In genomic region chr11:83592853-83593252, GRCm38 (mm10) we compare ENCODE assay signal across 11 mouse cellular contexts. TPM values are rescaled to one million over a fixed set of nuclear protein-coding genes. Genes with fewer than 3 reads are reported as not detected.
DNase-seq lines count a peak whose midpoint lies in the region; ATAC-seq and TF ChIP-seq lines count a peak whose summit lies in the region.
"Had no signal": no experiment of that assay in that cellular context is flagged by ENCODE, and none has a peak within 500 bp of the region (broad histone marks: within the 10 kb centered on the region; RNA-seq: fewer than 3 reads in every experiment).

Gene Ccl6, minus strand, starts transcription at chr11:83593087.

- no peak for TF ChIP-seq POLR2A in cerebellum, adult 2 months (IDR thresholded peaks at IDR 0.05; ENCODE audit: borderline replicate concordance, insufficient read depth, low read length)

- no peaks in the 10 kb centered on the region for H3K36me3 ChIP-seq in liver, embryonic 11.5 days (ENCODE audit: control insufficient read depth, insufficient read depth, low read length)

- H3K9ac ChIP-seq in liver, embryonic 11.5 days (ENCODE audit: low read depth, low read length): no peak within 1 kb of the TSS

- H3K27ac ChIP-seq in liver, embryonic 11.5 days (ENCODE audit: low read depth, low read length): no peak within 1 kb of the TSS
- no peak within 1 kb of the TSS for H3K27ac ChIP-seq in cerebellum, adult 2 months (ENCODE audit: insufficient read depth, low read length)

- no peaks in the 10 kb centered on the region for H3K9me3 ChIP-seq in liver, embryonic 11.5 days (ENCODE audit: control insufficient read depth, low read length)

- no peak within 1 kb of the TSS for H3K4me3 ChIP-seq in liver, embryonic 11.5 days (ENCODE audit: low read depth, low read length)
- H3K4me3 ChIP-seq in cerebellum, adult 2 months (replicated peaks; ENCODE audit: insufficient read depth, low read depth, low read length): no peak within 1 kb of the TSS

- TF ChIP-seq CTCF in cerebellum, adult 2 months (IDR thresholded peaks at IDR 0.05; ENCODE audit: borderline replicate concordance, insufficient read depth, low read depth, low read length): no peak

- no peak for ATAC-seq in liver, embryonic 11.5 days (replicated peaks; ENCODE audit: low FRiP score)
- ATAC-seq in erythroid progenitor cell, adult 5-6 weeks (replicated peaks; ENCODE audit: low FRiP score, poor library complexity, severe bottlenecking): no peak
- ATAC-seq in neutrophil, adult 5-6 weeks (ENCODE audit: extremely low read depth, insufficient number of reproducible peaks, low FRiP score, poor library complexity, severe bottlenecking): peak; percentile 52
- ATAC-seq: Patski had no signal

- H3K27me3 ChIP-seq in liver, embryonic 11.5 days (replicated peaks; ENCODE audit: control insufficient read depth, insufficient read depth, low read length): no peaks in the 10 kb centered on the region
- no peaks in the 10 kb centered on the region for H3K27me3 ChIP-seq in cerebellum, adult 2 months (ENCODE audit: control insufficient read depth, insufficient read depth, low read length)
- H3K27me3 ChIP-seq: Patski had no signal

- DNase-seq in adrenal gland, adult 8-10 months: no peak
- no peak for DNase-seq in adrenal gland, postnatal 4 days (ENCODE audit: low spot score in 2 of 2)
- DNase-seq in liver, embryonic 11.5 days (ENCODE audit: low spot score): no peak
- DNase-seq in liver: no peak
- no peak for DNase-seq in cerebellum, adult 9-11 months
- DNase-seq in cerebellum, adult 2 months: no peak
- DNase-seq: cerebellum, adult 11-12 months; right cerebral cortex, postnatal 14 days had no signal

- 40% methylated on average over 2 of the region's 2 CpGs for WGBS in liver, embryonic 11.5 days
- WGBS in cerebellum, adult 2 months: 47% methylated on average over 2 of the region's 2 CpGs

- H3K4me2 ChIP-seq in liver, embryonic 11.5 days: no peak within 1 kb of the TSS

- no peaks in the 10 kb centered on the region for H3K4me1 ChIP-seq in liver, embryonic 11.5 days (replicated peaks; ENCODE audit: control insufficient read depth, insufficient read depth, low read length)
- no peaks in the 10 kb centered on the region for H3K4me1 ChIP-seq in cerebellum, adult 2 months (ENCODE audit: control insufficient read depth, insufficient read depth, low read length)

RNA-seq across cellular contexts. Expression of gene Ccl6, which starts in this region (rescaled TPM):
- 10 to 100 TPM; 11.5 to 22.0 (median 14.3) TPM for total RNA-seq in adrenal gland, adult 8-10 months (2022)
- total RNA-seq in adrenal gland, postnatal 4 days (2021): 1 to 10 TPM; 7.0 to 9.3 TPM
- 14.7 and 16.1 TPM in 2 replicates for polyA plus RNA-seq in liver, embryonic 11.5 days (2014; fragmentation: Nextera tagmentation; extraction: Ambion mirVana)
- total RNA-seq in erythroid progenitor cell, adult 5-6 weeks (2015; ENCODE audit: low replicate concordance): 55.5 and 74.2 TPM in 2 replicates
- total RNA-seq in erythroid progenitor cell, adult 5-6 weeks (2017; ENCODE audit: low replicate concordance): 24.0 and 25.2 TPM in 2 replicates
- total RNA-seq in neutrophil, adult 5-6 weeks (2017): 1,141 and 1,189 TPM in 2 replicates
- polyA plus RNA-seq in cerebellum, adult 2 months (2012; rRNA removed): 1.0 and 1.7 TPM in 2 replicates
- polyA plus RNA-seq: Patski had no signal

Comparison
In these comparisons a context has a peak if more than half of its experiments do, and no peak if none do; other contexts are left out.
1. RNA of gene Ccl6 (total RNA-seq): 1,141 to 1,189 TPM in neutrophil, adult 5-6 weeks; 24.0 to 74.2 TPM in erythroid progenitor cell, adult 5-6 weeks, 11.5 to 22.0 TPM in adrenal gland, adult 8-10 months and 7.0 to 9.3 TPM in adrenal gland, postnatal 4 days; every median in the first group is over 10 times any median in the second.